Mouse (Mus musculus) liver, embryonic 14.5 days (tissue): Measurements from ENCODE around the gene Ipo13. TPM values are rescaled to one million over a fixed set of nuclear protein-coding genes. Genes with fewer than 3 reads are reported as not detected.
A peak's percentile ranks its signal among the peaks of the same experiment; 100 is the strongest.

Experiments used
- ATAC-seq: fragments of 200-750 bp; cut with Nextera tagmentation; 2 replicates; pipeline ENCODE4 v1.8.0; 2017; ENCODE audit warnings: moderate number of reproducible peaks, mild to moderate bottlenecking, moderate library complexity; ENCODE audit not compliant: insufficient read depth
- DNase-seq, 3 experiments: peaks; one replicate each; pipeline ENCODE4 v3.0.0-alpha.2; 2012 to 2013; ENCODE audit warnings: low read depth in 3 of 3, low spot score in 3 of 3
- H3K27ac ChIP-seq: fragments of 300-500 bp; sonication (generic); 2 replicates; pipeline ENCODE4 v1.5.1; 2014; ENCODE audit warnings: moderate library complexity, mild to moderate bottlenecking, control low read depth, inconsistent platforms
- H3K27me3 ChIP-seq: fragments of 300-500 bp; sonication (generic); 2 replicates; pipeline ENCODE4 v1.6.1; 2014; ENCODE audit warnings: mild to moderate bottlenecking, low read length, moderate library complexity; ENCODE audit not compliant: control insufficient read depth, insufficient read depth
- H3K36me3 ChIP-seq: fragments of 300-500 bp; sonication (generic); replicated peaks from 2 replicates; pipeline ENCODE4 v1.6.1; 2014; ENCODE audit warnings: low read depth; ENCODE audit not compliant: control insufficient read depth, insufficient read depth
- H3K4me1 ChIP-seq, 2 experiments: fragments of 200-500 bp in 1 of 2; fragments of 300-500 bp in 1 of 2; sonication (generic) in 1 of 2; replicated peaks; 2 replicates each; pipeline ENCODE4 v1.6.1; 2012 to 2014; ENCODE audit warnings: antibody characterized with exemption in 1 of 2, inconsistent platforms in 1 of 2, low read length in 1 of 2; ENCODE audit not compliant: control insufficient read depth in 2 of 2, insufficient read depth in 2 of 2
- H3K4me2 ChIP-seq: fragments of 300-500 bp; sonication (generic); 2 replicates; pipeline ENCODE4 v1.6.1; 2014; ENCODE audit warnings: low read depth, mild to moderate bottlenecking, control low read depth, moderate library complexity
- H3K4me3 ChIP-seq, 2 experiments: fragments of 200-500 bp in 1 of 2; fragments of 300-500 bp in 1 of 2; sonication (generic) in 1 of 2; 2 replicates each; pipeline ENCODE4 v1.5.1; 2012 to 2014; ENCODE audit warnings: low read depth in 2 of 2, low read length in 2 of 2, mild to moderate bottlenecking in 2 of 2, control low read depth in 1 of 2, inconsistent platforms in 1 of 2, moderate library complexity in 1 of 2; ENCODE audit not compliant: insufficient read depth in 1 of 2
- H3K9ac ChIP-seq: fragments of 300-500 bp; sonication (generic); replicated peaks from 2 replicates; pipeline ENCODE4 v1.6.1; 2014; ENCODE audit warnings: mild to moderate bottlenecking, control low read depth, moderate library complexity
- H3K9me3 ChIP-seq: fragments of 300-500 bp; sonication (generic); 2 replicates; pipeline ENCODE4 v1.6.1; 2016; ENCODE audit warnings: low read length, mixed read lengths; ENCODE audit not compliant: control insufficient read depth
- CTCF ChIP-seq: IDR thresholded peaks from 2 replicates; pipeline ENCODE4 v1.5.1; 2016; ENCODE audit warnings: antibody characterized with exemption, low read depth, control low read depth
- EP300 ChIP-seq: IDR thresholded peaks from 2 replicates; pipeline ENCODE4 v1.6.1; 2016; ENCODE audit warnings: antibody characterized with exemption, low read depth
- WGBS: fragments of 180-500 bp; shearing (Covaris S2); extraction: QIAGEN DNeasy Blood & Tissue Kit; methylation state at CpG from one replicate; pipeline ENCODE4 v1.1.7; 2014; ENCODE audit not compliant: insufficient replicate concordance; 5-methylcytosine and 5-hydroxymethylcytosine counted together
- polyA plus RNA-seq, 2 experiments: library from polyadenylated mRNA; depleted of rRNA in 1 of 2; stranded (reverse) in 1 of 2; unstranded in 1 of 2; fragments of >200 nt; fragmentation: Nextera tagmentation in 1 of 2; extraction: Ambion mirVana in 1 of 2; gene quantifications; 2 replicates each; pipeline versions ENCODE4 v1.2.1 to v1.2.3; 2012 to 2014

The Ipo13 gene
- polyA plus RNA-seq, 2 experiments: 14.9 to 16.8 TPM

DNA sequence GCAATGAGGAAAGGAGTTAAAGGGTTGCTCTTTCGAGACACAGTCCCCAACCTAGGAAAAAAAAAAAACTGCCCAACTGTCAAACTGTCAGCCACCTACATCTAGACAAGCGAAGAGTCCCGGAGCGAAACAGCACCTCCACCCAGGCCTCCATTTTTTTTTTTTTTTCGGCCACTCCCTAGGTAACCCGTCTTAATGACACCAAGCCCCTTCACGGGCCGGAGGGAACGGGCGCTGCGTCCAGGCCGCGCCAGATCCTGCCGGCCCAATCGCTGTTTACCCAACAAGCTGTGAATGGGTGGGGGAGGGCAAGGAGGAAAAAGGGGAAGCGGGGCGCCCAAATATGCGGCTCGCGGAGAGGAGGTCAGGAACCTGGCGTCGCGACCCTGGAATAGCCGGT is 28.2 kb downstream of the Ipo13 start:
- DNase-seq (peak in 1 of 3 experiments; percentile 47), ATAC-seq (peak; percentile 55)
- peak overlapping the region; percentile 96 for H3K9ac ChIP-seq
- peak overlapping the region; percentile 86 to 94 for H3K4me3 ChIP-seq
- no peaks in the 10 kb centered on the region for H3K9me3 ChIP-seq
- peaks cover 8 to 15% of the 10 kb centered on the region in 2 experiments for H3K4me1 ChIP-seq
- TF ChIP-seq EP300 (no peak), CTCF (no peak)
- peak overlapping the region; percentile 80 for H3K4me2 ChIP-seq
- 1% methylated on average over 23 of the region's 24 CpGs for WGBS
- H3K27ac ChIP-seq: peak overlapping the region; percentile 69
- peaks cover 21% of the 10 kb centered on the region for H3K36me3 ChIP-seq
- peaks cover 20% of the 10 kb centered on the region for H3K27me3 ChIP-seq

DNA sequence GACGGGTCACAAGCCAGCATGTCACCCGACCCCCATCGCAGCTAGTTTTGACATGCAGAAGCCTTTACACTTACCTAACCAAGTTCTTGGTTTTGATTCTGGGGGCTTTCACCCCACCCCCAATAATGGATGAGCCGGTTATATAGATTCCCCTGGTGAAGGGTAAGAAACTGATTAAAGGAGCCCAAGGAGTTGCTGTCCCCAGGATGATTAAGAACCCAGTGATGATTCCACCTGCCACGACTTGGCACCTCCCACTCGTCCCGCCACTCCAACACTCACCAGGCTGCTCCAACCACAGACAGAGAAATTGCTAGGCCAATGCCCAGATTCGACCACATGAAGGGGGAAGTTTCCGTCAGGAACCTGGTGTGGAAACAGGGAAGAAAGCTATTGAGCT is 28.8 kb downstream of the Ipo13 start:
- Histone ChIP-seq H3K27me3 (peaks cover 20% of the 10 kb centered on the region), H3K9ac (peak overlapping the region; percentile 96), H3K4me1 (peaks cover 8 to 13% of the 10 kb centered on the region in 2 experiments), H3K27ac (peak overlapping the region; percentile 69), H3K9me3 (no peaks in the 10 kb centered on the region), H3K36me3 (peaks cover 21% of the 10 kb centered on the region), H3K4me3 (peak overlapping the region; percentile 86 to 94), H3K4me2 (peak overlapping the region; percentile 80)
- 63% methylated on average over 9 of the region's 9 CpGs for WGBS
- TF ChIP-seq CTCF (no peak), EP300 (no peak)
- DNase-seq (no peak), ATAC-seq (no peak)

DNA sequence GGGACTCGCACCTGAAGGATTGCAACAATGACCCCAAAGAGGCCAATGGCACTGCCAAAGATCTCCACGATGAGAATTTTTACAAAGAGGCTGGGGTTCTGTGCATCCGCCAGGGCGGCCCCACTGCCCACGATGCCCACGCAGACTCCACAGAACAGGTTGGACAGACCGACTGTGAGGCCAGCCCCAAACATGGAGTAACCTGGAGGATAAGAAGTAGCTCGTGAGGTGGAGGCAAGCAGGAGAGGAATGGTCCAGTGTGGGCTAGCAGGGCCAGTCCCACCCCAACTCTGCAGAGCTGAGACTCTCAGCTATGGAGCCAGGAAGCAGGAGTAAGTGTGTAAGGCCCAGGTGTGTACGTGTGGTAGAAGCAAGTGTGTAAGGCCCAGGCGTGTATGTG is 29.7 kb downstream of the Ipo13 start:
- Histone ChIP-seq H3K27ac (no peak overlapping the region), H3K27me3 (peaks cover 20% of the 10 kb centered on the region), H3K4me3 (no peak overlapping the region), H3K4me2 (no peak overlapping the region), H3K4me1 (peaks cover 8 to 12% of the 10 kb centered on the region in 2 experiments), H3K36me3 (peaks cover 21% of the 10 kb centered on the region), H3K9ac (no peak overlapping the region), H3K9me3 (no peaks in the 10 kb centered on the region)
- 87% methylated on average over 10 of the region's 10 CpGs for WGBS
- DNase-seq: no peak
- TF ChIP-seq EP300 (no peak), CTCF (no peak)
- no peak for ATAC-seq

DNA sequence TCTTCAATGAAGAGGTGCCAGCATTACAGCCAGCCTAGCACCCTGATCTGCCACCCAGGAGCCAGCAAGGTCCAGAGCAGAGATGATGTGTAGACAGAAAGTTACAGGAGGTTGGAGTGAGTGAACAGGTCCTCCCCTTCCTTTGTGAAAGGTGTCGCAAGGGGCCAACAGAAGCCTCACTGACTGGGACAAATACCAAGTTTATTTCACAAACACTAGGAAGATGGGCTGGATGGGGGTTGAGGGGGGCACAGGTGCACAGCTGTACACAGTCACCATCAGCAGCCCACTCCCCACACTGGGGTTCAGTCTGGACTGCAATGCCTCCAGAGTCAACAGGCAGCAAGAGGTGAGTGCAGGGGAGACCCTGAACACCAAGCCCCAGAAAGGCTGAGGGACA is 30.7 kb downstream of the Ipo13 start:
- Histone ChIP-seq H3K4me1 (peaks cover 8 to 12% of the 10 kb centered on the region in 2 experiments), H3K4me3 (no peak overlapping the region), H3K9me3 (no peaks in the 10 kb centered on the region), H3K36me3 (peaks cover 21% of the 10 kb centered on the region), H3K27me3 (peaks cover 20% of the 10 kb centered on the region), H3K27ac (no peak overlapping the region), H3K4me2 (peak overlapping the region; percentile 77), H3K9ac (no peak overlapping the region)
- ATAC-seq: no peak
- DNase-seq: no peak
- TF ChIP-seq CTCF (no peak), EP300 (no peak)
- 79% methylated on average over 1 of the region's 1 CpGs for WGBS

DNA sequence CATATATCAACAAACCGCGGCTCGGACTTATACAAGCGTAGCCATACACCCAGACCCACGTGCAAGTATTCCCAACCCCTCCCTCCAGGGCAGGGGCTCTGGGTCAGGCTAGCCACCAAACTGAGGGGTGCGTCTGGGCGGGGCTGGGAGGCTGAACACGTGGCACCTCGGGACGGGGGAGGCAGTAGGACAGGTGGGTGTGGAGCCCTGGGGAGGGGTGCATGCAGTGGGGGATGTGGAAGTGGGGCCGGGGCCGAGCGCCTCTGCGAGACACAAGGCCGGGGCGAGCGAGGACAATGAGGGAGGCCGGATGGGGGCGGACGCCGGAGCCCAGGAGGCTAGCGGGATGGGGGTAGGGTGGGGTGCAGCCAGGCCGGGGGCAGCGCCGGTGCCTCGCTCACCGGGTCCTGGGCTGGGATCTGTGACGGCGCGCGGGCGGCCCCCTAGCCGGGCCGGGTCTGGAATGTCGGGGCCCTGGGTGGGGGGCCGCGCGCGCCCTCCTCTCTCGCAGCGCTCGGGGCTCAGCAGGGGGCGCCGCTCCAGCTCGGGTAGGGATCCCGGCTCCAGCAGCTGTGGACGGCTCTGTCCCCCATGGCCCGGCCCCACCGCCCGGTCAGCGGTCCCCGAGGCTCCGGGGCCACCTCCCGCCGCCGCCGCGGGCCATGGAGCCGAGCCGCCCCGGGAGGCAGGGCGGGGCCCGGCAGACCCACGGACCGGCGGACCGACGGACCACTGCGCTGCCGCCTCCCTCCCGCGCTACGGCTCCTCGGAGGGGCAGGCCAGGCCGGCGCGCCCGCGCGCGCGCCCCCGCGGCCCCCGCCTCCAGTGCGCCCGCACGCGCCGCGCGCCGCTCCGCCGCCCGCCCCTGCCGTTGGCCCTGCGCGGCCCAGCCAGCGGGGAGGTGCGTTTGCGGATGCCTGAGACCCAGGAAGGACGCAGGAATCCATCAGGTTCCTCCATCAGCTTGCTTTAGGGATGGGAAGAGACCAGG is 31.8 kb downstream of the Ipo13 start, which contains the start of gene B4galt2:
Gene B4galt2, minus strand, starts transcription at position 787 of the 991 bp plus-strand sequence.
- Histone ChIP-seq H3K36me3 (peaks cover 21% of the 10 kb centered on the region), H3K4me1 (peaks cover 8 to 12% of the 10 kb centered on the region in 2 experiments), H3K9me3 (no peaks in the 10 kb centered on the region), H3K27me3 (peaks cover 20% of the 10 kb centered on the region), H3K4me2 (peak within 1 kb of the TSS; percentile 77), H3K4me3 (peak within 1 kb of the TSS; percentile 57 to 62), H3K27ac (no peak within 1 kb of the TSS), H3K9ac (peak within 1 kb of the TSS; percentile 38)
- no peak for TF ChIP-seq CTCF
- no peak for TF ChIP-seq EP300
- no peak for DNase-seq
- 2% methylated on average over 82 of the region's 103 CpGs for WGBS
- no peak for ATAC-seq
